Mouse (Mus musculus) c-Kit-positive CD71-negative TER-119-negative erythroid progenitor cells, embryonic 14.5 days (primary cell): ENCODE data around the gene Ctf2.
A peak's percentile ranks its signal among the peaks of the same experiment; 100 is the strongest.
"Not testable (repeated sequence)": the region's sequence is repeated elsewhere in the genome, so short reads cannot be mapped to it uniquely, and the experiment has no call there.

Experiments
- DNase-seq: peaks from one replicate; pipeline ENCODE4 v3.0.0-alpha.2; 2013; ENCODE audit warnings: low read depth

The Ctf2 gene

DNA sequence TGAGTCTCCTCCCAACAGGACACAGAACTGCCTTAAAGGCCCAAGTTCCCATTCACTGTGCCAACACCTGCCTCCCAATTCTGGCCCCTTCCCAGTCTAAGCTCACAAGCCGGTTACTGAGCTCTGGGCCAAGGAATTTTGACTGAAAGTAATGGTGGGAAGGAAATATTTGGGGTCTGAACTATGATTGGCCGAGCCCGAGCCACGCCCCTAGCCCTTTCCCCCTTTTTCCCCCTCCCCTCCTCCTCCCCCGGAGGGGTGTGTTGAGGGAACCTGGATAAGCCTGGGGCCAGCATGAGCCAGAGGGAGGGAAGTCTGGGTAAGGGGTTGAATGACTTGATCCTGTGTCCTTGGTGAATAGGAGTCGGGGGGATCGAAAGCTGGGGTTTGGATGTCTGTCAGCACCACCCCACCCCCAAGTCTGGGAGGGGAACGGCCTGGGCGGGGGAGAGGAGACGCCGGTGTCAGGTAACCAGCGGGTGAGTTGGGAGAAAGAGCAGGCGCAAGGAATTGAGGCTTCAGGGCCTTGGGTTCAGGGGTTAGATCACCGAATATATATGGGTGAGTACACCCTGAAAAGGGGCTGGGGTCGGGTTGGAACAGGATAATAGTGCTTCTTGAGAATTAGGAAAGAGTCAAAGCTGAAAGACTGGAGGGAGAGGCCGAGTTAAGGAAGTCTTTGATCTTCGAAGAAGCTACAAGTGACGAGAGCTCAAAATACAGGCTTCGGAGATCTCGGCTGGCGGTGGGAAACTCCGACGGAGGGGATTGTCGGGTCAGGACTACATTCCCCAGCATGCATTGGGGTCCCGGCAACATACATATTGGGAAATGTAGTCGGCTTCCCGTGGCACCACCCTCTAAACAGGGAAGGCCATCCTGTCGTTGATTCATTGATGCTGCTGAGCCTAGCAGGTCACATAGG lies 19.2 kb downstream of the Ctf2 start, which contains the start of gene Ctf1:
Gene Ctf1, plus strand, starts transcription at position 276 of the 925 bp plus-strand sequence.
- peak; percentile 59 for DNase-seq

DNA sequence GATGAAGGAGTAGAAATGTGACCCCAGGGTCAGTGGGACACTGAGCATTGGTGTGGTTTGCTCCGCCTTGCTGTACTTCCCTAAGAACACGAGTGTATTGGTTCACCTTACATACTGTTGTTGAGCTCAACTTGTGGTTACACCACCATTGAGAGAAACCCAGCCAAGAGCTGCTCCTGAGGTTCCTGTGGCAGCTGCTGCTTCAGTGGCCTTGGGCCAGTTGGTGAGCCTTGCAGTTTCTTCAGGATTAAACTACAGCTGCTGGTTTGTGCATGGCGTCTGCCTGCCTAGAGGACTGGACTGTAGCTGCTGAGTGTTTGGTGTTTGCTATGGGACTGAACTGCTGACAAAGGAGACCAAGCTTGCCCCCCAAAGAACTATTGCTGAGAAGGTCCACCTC lies 20.5 kb downstream of the Ctf2 start:
- DNase-seq = no peak

DNA sequence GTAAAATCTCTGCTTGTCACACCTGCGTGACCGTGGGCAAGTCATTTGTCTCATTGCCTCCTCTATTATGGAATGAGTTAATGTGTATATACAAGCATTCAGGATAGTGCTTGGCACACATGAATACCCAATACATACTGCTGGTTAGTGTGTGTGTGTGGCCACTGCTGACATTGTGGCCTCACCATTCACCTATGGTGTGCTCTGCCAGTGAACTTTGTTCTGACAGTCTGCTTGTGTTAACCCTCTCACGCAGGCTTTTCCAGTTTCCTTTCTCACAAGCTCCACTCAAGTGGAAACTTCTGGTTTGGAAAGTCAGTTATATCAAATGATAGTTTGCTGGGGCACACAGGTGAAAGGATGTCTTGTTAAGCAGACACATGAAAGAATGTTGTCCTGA lies 20.9 kb downstream of the Ctf2 start:
- no peak for DNase-seq

DNA sequence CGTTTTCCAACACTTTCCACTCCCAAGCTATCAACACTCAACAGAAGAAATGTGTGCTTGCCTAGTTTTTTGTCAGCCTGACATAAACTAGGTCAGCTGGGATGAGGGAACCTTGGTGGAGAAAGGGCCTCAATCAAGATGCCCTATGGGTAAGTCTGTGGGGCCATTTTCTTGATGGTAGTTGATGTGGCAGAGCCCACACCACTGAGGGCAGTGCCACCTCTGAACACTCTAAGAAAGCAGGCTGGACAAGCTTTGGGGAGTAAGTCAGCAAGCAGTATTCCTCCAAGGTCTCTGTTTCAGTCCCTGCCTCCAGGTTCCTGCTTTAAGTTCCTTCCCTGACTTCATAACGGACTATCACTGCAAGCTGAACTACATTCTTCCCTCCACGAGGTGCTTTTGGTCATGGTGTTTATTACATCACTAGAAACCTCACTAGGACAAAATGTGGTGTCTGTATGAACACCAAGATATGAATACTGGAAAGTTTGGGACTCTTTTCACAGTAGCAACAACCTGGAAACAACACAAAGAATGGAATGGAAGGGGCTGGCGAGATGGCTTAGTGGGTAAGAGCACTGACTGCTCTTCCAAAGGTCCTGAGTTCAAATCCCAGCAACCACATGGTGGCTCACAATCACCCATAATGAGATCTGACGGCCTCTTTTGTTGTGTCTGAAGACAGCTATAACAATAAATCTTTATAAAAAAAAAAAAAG lies 22.5 kb downstream of the Ctf2 start:
- DNase-seq = no peak

DNA sequence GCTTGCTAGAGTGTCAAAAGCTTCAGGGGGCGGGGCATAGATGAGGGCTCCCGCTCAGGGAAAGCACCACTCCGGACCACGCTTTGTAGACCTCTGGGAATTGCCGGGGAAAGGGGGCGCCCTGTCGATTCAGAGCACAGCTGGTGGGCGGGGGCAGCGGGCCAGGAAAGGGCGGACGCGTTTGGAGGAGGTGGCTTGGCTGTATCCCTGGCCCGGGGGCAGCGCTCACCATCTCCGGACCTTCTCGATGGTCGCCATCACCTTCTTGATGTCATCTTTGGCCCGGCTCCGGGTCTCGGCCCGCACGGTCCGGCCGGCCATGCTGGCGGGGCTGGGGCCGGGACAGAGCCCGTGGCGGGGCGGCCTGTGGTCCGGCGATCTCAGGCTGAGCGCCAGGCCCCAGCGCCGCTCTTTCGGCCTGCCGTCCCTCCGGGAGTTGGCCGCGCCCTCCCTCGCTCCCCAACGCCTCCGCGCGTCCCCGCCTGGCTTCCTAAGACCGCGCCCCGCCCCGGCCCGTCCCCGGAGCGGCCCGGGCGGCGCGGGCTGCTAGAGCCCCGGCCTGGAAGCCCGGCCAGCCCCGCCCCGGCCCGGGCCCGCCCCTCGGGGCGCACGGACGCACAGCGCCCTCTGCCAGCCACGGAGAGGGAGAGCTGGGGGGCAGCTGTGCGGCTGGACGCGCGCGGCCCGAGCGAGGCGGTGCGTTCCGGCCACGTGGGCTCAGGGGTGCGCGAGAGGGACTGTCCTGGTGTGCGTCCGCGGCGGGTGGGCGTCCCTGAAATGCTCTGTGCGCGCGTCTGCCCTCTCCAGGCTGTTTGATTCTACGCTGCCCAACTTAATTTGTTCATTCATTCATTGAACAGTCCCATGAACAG lies 23.5 kb downstream of the Ctf2 start, which contains the start of gene Bcl7c:
Gene Bcl7c, minus strand, starts transcription at position 727 of the 872 bp plus-strand sequence.
- peak; percentile 97 for DNase-seq

DNA sequence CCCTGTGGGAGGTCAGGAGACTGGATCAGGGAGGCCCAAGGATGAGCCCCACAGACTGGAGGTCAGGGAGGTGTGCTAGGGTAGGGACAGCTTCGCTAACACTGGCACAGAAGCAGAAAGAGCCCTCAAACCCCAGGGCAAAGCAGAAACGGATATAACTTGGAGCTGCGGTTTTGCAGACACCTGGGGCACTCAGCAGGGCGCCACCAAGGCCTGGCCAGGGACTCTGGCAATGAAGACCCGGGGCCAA lies 24.1 kb downstream of the Ctf2 start:
- no peak for DNase-seq

DNA sequence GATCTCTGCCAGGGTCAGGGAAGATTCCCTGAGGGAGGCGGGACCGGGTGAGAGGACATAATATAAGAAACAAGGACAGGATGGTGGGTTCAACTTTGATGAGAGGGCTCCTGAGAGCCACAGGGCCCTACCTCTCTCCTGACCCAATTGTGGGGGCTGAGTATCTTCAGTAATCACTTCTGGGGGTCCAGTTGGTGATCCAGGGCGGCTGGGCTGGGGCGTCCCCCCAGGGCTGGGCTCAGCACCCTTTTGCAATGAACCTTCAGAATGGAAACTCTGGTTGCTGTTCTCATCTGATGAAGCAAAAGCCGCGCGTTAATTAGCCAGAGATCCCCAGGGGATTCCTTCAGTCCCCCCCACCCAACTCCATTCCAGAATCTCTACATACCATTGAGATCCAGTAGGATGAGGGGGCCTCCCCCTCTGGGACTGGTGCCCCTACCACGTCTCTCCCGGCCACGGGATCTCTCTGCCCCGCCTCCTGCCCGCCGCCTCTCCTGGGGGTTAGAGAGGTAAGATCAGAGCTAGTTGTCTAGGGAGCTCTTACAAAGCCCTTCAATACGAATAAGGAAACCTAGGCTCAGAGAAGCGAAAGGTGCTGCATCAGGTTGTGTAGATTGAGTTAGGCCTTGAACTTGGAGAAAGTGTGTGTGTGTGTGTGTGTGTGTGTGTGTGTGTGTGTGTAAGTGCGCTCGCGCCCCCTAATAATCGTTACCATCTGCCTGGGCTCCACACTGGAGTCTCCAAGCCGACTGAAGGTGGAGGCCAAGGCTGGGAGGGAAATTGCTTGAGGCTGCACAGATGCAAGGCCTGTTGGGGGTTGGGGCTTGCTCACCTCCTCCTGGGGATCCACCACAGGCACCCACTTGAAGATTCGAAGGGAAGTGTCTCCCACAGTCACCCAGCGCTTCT lies 24.7 kb downstream of the Ctf2 start:
- no peak for DNase-seq

DNA sequence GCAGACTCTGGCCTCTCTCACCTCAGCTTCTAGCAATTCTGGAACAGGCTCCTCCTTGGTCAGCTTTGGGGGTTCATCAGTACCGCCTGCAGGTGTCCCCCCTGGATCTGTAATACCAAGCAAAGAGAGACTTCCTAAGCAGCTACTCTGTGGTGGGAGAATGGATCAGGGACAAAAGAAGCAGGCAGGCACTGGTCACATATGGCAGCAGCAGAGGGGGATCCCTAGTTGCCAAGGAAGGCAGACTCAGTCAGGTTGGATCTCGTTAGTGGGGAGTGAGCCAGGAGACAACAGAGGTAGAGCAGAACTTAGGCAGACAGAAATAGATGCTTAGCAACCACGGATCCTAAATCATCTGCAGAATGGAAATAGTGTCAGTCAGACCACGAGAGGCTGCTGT lies 26.3 kb downstream of the Ctf2 start:
- DNase-seq = no peak

DNA sequence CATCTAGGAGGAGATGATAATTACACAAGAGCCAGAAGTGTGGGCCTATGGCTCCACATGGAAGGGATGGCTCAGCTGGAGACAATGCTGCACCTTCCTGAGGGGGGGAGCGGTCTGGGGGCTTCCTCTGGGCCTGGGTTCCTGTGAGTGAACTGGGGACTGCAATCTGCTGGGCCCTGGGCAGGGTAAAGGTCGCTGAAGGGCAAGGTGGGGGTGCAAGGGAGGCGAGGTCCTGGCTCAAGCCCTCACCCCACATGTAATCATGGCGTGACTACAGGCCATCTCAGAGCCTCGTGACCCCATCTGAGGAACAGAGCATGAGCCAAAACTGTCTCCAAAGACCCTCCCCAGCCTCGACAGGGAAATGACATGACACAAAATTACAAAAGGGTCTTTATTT lies 27.4 kb downstream of the Ctf2 start:
- DNase-seq = no peak

DNA sequence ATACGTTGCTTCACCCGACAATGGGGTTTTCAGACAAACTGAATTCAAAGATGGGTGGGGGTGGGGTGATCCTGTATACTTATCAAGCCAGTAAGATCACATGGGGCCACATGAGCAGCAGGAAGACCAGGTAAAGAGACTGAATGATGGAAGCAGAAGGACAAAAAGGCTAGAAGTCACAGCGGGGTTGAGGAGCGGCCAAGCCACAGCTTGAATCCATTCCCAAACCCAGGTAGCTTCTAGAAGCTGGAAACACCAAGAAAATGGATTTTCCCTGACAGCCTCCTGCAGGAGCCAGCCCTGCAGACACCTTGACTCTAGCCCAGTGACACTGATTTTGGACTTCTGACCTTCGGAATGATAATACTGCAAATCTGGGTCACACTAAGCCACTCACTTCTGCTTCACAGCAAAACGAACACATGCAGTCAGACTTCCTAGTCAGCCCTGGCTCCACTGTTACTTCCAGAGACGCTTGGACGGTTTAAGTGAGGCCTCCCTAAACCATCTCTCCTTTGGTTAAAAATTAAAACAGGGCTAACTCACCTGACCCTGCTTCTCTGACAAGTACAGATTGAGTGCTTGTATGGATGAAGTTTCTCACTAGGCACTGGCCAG lies 28.3 kb downstream of the Ctf2 start:
- DNase-seq = no peak

DNA sequence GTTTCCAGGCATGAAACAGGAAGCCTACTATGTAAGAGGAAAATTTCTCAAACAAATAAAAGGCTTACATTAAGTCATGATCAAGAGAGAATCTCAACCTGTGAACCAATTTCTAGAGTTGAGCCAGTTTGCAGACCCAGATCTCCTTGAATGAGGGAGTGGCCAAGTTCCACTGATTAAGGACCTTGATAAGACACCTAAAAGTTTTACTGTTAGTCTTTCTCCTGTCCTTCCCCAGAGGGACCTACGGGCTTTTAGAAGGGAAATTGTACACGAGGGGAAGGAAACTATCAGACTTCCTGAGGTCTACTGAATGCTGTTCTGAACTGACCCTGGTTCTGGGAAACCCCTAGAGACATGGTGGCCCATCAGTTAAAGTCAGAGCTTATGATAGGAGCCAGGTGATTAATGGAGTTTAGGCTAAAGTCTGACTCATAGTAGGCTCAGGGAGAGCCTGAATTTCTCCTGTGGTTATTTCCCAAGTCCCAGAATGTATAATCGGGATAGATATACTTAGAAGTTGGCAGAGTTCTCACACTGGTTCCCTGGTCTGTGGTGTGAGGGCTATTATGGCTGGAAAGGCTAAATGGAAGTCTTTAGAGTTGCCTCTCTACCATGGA lies 31.1 kb downstream of the Ctf2 start:
- no peak for DNase-seq

DNA sequence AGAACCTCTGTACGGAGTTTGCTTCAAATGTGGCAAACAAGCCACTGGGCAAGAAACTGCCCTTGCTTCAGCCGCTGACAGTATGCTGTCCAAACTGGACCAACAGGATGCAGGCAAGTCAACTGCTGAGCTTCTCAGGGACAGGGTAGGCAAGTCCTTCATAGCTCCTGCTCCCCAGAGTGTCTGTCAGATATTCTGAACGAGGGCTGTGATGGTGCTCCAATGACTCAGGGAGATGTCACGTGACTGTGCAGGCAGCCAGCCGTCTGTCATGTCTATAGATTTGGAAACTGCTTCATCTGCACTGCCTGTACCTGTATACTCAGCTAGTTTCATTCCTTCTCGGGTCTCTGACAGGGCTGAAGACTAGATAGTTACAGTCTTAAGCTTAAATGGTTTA lies 33.0 kb downstream of the Ctf2 start:
- DNase-seq = no peak

DNA sequence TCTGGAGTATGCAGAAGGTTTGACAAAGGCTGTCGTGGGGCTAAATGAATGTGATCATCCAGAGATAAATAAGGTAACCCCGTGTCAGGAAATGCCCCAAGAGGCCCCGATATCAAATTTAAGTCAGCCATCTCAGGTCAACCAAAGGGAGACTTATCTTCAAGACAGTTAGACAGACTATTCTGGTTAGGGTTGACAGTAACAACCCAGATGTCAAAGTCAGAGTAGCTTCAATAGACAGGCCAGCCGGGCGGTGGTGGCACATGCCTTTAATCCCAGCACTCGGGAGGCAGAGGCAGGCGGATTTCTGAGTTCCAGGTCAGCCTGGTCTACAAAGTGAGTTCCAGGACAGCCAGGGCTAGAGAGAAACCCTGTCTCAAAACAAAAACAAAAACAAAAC lies 38.2 kb downstream of the Ctf2 start:
- not testable (repeated sequence) for DNase-seq

DNA sequence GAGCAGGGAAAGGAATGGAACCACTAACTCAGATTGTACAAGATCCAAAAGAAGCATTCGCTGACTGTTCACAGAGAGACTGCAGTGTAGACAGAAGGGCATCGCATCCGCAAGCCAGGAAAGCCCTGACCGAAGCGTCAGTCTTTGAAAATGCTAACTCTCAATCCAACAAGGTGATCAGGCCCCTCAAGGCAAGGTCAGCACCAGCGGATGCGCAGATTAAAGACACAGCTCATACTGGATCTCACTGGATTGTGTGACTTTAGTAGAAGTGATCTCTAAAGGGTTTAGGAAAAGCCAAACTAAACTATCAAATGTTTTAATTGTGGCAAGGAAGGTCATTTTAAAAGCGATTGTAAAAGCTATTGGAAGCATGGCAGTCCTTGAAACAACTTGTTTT lies 38.7 kb downstream of the Ctf2 start:
- no peak for DNase-seq

DNA sequence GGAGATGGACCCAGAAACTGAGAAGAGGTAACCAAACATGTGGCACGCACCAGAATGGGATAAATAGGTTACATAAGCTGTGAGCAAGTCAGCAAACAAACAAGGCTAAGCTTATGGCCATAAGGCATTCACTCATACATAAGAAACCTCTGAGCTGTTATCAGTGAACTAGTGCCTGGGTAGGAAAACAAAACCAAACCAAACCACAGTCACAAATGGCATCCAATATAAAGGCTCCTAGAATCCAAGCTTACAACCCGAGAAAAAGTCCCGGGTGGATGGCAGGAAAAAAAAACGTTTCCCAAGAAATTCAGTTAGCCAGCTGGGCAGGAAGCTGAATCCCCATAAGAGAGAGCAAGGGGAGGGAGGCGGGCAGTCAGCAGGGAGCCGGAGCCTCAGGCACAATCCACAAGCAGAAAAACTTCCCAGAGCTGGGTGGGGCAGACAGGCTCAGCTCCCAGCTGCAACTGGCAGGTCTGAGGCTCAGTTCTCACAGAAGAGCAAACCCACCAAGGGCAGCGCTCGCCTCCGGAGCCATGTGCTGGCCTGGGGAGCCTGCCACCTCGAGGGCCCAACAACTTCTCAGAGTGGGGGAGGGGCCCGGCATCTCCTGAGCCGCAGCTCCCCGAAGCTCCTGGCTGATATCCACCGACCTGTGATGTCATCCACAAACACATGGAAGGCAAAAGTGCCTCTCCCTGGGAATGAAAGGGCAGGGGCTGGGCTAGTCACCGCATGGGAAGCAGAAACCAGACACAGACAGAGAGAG lies 40.6 kb downstream of the Ctf2 start:
- no peak for DNase-seq

DNA sequence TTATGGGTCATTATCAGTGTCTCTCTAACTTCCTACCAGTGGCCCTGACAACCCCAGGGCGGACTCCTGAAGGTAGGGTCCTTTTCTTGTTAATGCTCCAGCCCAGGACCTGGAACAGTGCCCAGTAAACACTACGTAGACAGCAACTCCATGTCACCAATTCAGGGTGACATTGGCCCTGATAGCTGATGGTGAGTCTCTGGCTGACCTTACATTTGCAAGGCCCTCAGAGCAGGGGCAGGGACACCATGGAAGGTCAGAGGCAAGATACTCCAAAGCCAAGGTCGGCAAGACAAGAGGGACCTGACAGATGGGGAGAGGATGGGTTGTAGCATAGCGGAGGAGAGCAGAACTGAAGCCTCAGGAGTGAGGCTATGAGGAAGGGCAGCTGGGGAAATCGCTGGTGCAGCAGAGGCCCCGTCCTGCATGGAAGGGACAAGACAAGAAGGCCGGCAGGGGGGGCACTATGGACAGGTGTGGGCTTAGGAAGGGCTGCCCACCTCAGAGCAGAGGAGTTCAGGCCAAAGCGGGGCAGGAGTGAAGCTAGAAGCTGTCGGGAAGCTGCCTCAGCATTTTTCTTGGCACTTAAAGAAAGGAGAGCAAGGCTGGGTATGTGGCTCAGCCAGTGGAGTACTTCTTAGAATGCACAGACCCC lies 42.2 kb downstream of the Ctf2 start:
- no peak for DNase-seq

DNA sequence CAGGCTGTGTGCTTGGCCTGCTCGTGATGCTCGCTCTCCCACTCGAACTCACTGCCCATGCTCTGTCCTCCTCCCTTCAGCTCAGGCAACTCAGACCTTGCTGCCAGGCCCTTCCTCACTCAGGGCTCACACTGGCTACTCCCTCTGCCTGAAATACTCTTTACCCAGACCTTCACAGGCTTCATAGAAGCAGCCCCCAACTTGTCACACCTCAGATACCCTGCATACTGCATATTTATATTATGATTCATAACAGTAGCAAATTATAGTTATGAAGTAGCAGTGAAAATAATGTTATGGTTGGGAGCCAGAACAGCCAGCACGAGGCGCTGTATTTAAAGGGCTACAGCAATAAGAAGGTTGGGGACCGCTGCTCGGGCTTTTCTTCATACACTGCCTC lies 43.0 kb downstream of the Ctf2 start:
- no peak for DNase-seq

DNA sequence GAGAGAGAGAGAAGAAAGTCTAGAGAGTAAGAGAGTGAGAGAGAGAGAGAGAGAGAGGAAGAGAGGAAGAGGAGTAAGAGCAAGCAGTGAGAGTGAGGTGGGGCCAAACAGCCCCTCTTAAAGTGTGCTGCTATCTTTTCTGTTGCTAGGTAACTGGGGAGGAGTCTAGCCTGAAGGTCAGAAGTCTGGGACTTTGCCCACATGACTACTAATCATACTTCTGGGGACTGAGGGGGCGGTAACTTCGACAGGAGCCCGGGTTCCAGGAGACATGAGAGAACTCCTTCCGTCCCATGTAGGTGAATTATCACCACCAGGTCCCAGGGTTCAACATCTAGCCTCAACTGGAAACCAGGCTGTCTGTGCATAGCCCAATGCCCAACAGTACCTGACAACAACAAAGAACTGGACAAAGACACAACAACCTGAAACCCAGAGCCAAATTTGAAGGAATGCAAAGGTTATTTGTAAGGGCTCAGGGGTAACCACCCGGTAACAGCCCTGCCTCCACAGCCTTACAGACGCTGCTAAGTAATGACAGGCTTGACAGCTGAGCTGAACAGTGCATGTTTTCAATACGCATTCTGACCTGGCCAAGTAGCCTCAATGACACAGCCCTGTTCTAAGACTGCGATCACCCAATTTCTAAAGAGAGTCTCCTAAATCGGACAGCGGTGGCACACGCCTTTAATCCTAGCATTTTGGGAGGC lies 45.1 kb downstream of the Ctf2 start:
- DNase-seq = no peak
